Comparison of ENCODE assay signal across 8 mouse cellular contexts in genomic region chr3:55111935-55112709, GRCm38 (mm10). TPM values are rescaled to one million over a fixed set of nuclear protein-coding genes. Genes with fewer than 3 reads are reported as not detected.
A peak's percentile ranks its signal among the peaks of the same experiment; 100 is the strongest.
DNase-seq lines count a peak whose midpoint lies in the region; ATAC-seq and TF ChIP-seq lines count a peak whose summit lies in the region.

TSS of gene Spg20 (plus strand) at chr3:55112108.

- ATAC-seq in forebrain, embryonic 15.5 days (replicated peaks): peak; percentile 97
- peak; percentile 82 for ATAC-seq in neutrophil, adult 5-6 weeks (ENCODE audit: extremely low read depth, insufficient number of reproducible peaks, low FRiP score, poor library complexity, severe bottlenecking)

- peaks cover 3% of the 10 kb centered on the region for H3K36me3 ChIP-seq in forebrain, embryonic 15.5 days

- H3K4me2 ChIP-seq in forebrain, embryonic 15.5 days (replicated peaks): peak within 1 kb of the TSS; percentile 69

- peak within 1 kb of the TSS; percentile 83 for H3K27ac ChIP-seq in forebrain, embryonic 15.5 days (replicated peaks)

- H3K4me1 ChIP-seq in forebrain, embryonic 15.5 days: peaks cover 22% of the 10 kb centered on the region
- H3K4me1 ChIP-seq in lung, adult 2 months (ENCODE audit: control insufficient read depth, insufficient read depth, low read length): peaks cover 6% of the 10 kb centered on the region; the same call in 1 of the 2 replicates

- under 1% methylated on average over 58 of the region's 58 CpGs for WGBS in forebrain, embryonic 15.5 days
- WGBS in lung, adult 2 months: under 1% methylated on average over 58 of the region's 58 CpGs

- peak within 1 kb of the TSS; percentile 92 for H3K9ac ChIP-seq in forebrain, embryonic 15.5 days (replicated peaks)

- intact Hi-C loops in heart, postnatal 25 days (cut with DNase I): loop anchor here (2.0 to 5.0 kb wide), 2 partner anchors 31 to 305 kb away; partner anchors contain the start of gene Rfxap

- peak; percentile 97 for TF ChIP-seq POLR2A in lung, adult 2 months (IDR thresholded peaks at IDR 0.05; ENCODE audit: borderline replicate concordance, extremely low read depth, low read depth, low read length)

- peak within 1 kb of the TSS; percentile 89 for H3K4me3 ChIP-seq in forebrain, embryonic 15.5 days
- peak within 1 kb of the TSS; percentile 95 for H3K4me3 ChIP-seq in lung, adult 2 months (replicated peaks; ENCODE audit: extremely low read depth, low read depth, low read length)

- no peaks in the 10 kb centered on the region for H3K9me3 ChIP-seq in forebrain, embryonic 15.5 days

- TF ChIP-seq CTCF in lung, adult 2 months (IDR thresholded peaks at IDR 0.05; ENCODE audit: insufficient read depth, low read length): peak; percentile 72

- peak; percentile 88 for DNase-seq in ES-CJ7 (ENCODE audit: low read depth, low spot score)
- DNase-seq in cerebellum, adult 11 months: peak; percentile 98
- DNase-seq in heart, postnatal 25 days (ENCODE audit: low spot score): peak; percentile 90
- DNase-seq in layer of hippocampus, adult 18-20 months (ENCODE audit: low spot score in 2 of 2): peak; percentile 91 to 96
- DNase-seq in lung, adult 2 months: peak; percentile 95
- DNase-seq in thymus, adult 18-20 months: peak; percentile 82 to 84

- no peaks in the 10 kb centered on the region for H3K27me3 ChIP-seq in forebrain, embryonic 15.5 days

RNA-seq across cellular contexts. Expression of gene Spg20, which starts in this region (rescaled TPM):
- polyA plus RNA-seq in forebrain, embryonic 15.5 days (2015; fragmentation: Nextera tagmentation; extraction: Ambion mirVana): 20.9 and 21.4 TPM in 2 replicates
- total RNA-seq in heart, postnatal 25 days (2021): 10 to 100 TPM; 33.4 to 42.2 TPM
- 10 to 100 TPM; 46.7 to 58.2 TPM for total RNA-seq in layer of hippocampus, adult 18-20 months (2021)
- polyA plus RNA-seq in lung, adult 2 months (2012; rRNA removed): 13.2 and 15.4 TPM in 2 replicates
- 10.1 and 12.0 TPM in 2 replicates for total RNA-seq in neutrophil, adult 5-6 weeks (2017)

Comparison
In these comparisons a context has a peak if more than half of its experiments do, and no peak if none do; other contexts are left out.
1. Peak in every context shown above with its lines: DNase-seq, ATAC-seq, H3K4me3 ChIP-seq and H3K27ac ChIP-seq.